Mouse (Mus musculus) ES-E14 (cell line): ENCODE results near the gene Smok2b. TPM values are rescaled to one million over a fixed set of nuclear protein-coding genes. Genes with fewer than 3 reads are reported as not detected.
"Not testable (repeated sequence)": the region's sequence is repeated elsewhere in the genome, so short reads cannot be mapped to it uniquely, and the experiment has no call there.

Source experiments
- DNase-seq: peaks from one replicate; pipeline ENCODE4 v3.0.0-alpha.2; 2013; ENCODE audit warnings: low read depth, low spot score
- H3K27ac ChIP-seq: 2 replicates; pipeline ENCODE4 v1.5.1; 2012; ENCODE audit warnings: low read depth, mild to moderate bottlenecking, low read length, moderate library complexity, mixed read lengths; ENCODE audit not compliant: poor library complexity, insufficient read depth, severe bottlenecking
- H3K36me3 ChIP-seq: 2 replicates; pipeline ENCODE4 v1.6.1; 2012; ENCODE audit warnings: mild to moderate bottlenecking, low read length, moderate library complexity, mixed read lengths; ENCODE audit not compliant: control insufficient read depth, poor library complexity, insufficient read depth, severe bottlenecking
- H3K4me1 ChIP-seq, 2 experiments: fragments of 150-350 bp in 1 of 2; sonication (generic) in 1 of 2; 2 replicates each; pipeline ENCODE4 v1.6.1; 2012; ENCODE audit warnings: low read length in 2 of 2, mild to moderate bottlenecking in 1 of 2, mixed read lengths in 1 of 2; ENCODE audit not compliant: control insufficient read depth in 2 of 2, insufficient read depth in 2 of 2, poor library complexity in 1 of 2
- H3K4me3 ChIP-seq, 2 experiments: fragments of 150-350 bp in 1 of 2; sonication (generic) in 1 of 2; 2 replicates each; pipeline ENCODE4 v1.5.1; 2012; ENCODE audit warnings: low read length in 2 of 2, low read depth in 1 of 2, mild to moderate bottlenecking in 1 of 2, mixed read lengths in 1 of 2; ENCODE audit not compliant: insufficient read depth in 1 of 2, poor library complexity in 1 of 2, severe bottlenecking in 1 of 2
- H3K9ac ChIP-seq: 2 replicates; pipeline ENCODE4 v1.6.1; 2012; ENCODE audit warnings: low read depth, mild to moderate bottlenecking, low read length, mixed read lengths; ENCODE audit not compliant: poor library complexity, insufficient read depth, severe bottlenecking
- H3K9me3 ChIP-seq: fragments of 150-350 bp; sonication (generic); 2 replicates; pipeline ENCODE4 v1.6.1; 2012; ENCODE audit warnings: low read depth, mild to moderate bottlenecking, low read length; ENCODE audit not compliant: control insufficient read depth, insufficient read depth
- in situ Hi-C, 2 experiments: fragments of 600-800 bp; cut with MboI; formaldehyde crosslinking; loops; one replicate each; pipeline ENCODE4 v1.15.1; 2025; ENCODE audit warnings: low sequenced_read_pairs in 2 of 2, inconsistent platforms in 1 of 2; ENCODE audit not compliant: unreplicated experiment in 2 of 2
- total RNA-seq: library from RNA; depleted of rRNA; stranded (reverse); fragments of 300-350 nt; gene quantifications from 2 replicates; pipeline ENCODE4 v1.2.3, GENCODE M21; 2012

Gene Smok2b
- total RNA-seq, 1 experiment: not detected

DNA sequence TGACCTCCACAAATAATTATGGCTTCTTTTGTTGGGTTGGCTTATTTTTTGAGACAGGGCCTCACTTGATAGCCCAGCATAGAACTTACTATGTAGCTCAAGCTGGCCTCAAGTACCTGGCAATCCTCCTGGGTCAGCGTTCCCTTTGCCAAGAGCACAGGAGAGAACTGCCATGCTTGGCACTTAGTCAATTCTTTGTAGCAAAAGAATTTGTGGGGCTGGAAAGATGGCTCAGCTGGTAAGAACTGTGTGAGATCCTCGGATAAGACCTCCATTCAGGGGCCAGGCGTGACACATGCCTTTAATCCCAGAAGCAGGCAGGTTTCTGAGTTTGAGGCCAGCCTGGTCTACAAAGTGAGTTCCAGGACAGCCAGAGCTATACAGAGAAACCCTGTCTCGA lies 33.6 kb upstream of the Smok2b start:
- H3K9me3 ChIP-seq, H3K4me1 ChIP-seq, DNase-seq, H3K9ac ChIP-seq, H3K4me3 ChIP-seq, H3K27ac ChIP-seq, in situ Hi-C loops, H3K36me3 ChIP-seq: not testable (repeated sequence)

DNA sequence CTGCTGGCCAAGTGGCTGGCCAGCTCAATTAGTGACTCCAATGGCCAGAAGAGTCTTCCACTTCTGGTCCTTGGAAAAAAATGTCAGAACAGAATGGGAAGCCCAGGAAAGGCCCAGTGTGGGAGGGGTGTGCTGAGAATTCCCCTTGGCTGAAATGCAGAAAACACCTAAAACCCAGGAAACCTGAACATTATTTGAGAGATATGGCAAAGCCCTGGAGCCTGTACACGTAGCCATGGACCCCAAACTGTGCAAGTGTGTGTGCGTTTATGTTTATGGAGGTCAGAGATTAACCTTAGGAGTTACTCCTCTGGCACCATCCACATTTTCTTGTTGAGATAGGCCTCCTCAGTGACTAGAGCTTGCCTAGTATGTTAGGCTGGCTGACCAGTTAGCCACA lies 31.2 kb upstream of the Smok2b start:
- DNase-seq, H3K9me3 ChIP-seq, in situ Hi-C loops, H3K4me1 ChIP-seq, H3K36me3 ChIP-seq, H3K9ac ChIP-seq, H3K27ac ChIP-seq, H3K4me3 ChIP-seq: not testable (repeated sequence)

DNA sequence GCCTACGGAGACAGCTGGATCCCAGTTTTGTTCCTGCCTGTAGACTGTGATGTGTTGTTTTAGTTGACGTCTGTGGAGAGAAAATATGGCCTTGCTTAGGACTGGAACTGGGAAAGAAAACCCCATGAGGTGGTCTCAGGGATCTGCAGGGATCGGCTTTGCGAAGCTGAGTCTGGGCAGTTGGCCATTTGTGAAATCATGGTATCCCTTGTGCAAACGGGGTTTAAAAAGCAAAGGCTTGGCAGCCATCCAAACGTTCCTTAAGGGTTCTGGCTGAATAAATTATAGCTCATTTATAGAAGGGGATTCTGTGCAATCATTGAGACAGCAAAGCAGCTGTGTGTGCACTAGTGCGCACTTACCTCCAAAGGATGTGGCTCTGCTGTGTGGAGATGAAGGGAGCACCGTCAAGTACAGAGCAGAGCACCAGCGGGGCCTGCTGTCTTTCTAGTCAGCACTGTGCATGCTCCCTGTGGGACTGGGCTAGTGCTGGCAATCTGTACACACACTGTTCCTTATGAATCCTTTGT lies 30.1 kb upstream of the Smok2b start:
- H3K4me3 ChIP-seq, DNase-seq, H3K27ac ChIP-seq, H3K9me3 ChIP-seq, H3K4me1 ChIP-seq, in situ Hi-C loops, H3K9ac ChIP-seq, H3K36me3 ChIP-seq: not testable (repeated sequence)

DNA sequence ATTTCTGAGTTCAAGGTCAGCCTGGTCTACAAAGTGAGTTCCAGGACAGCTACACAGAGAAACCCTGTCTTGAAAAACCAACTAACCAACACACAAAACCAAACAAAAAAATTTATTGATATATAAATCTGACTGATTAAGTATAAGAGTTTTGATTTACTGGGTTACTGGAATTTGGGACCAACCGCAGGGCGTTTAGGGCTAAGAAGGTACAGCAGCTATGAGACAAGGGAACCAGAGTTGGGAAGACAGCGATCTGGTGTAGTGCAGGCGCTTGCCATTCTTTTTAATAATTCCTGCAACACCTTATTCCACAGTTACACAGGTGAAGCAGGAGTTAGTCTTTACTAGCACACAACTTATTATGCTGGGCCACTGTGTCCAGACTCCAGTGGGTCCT lies 28.5 kb upstream of the Smok2b start:
- H3K9me3 ChIP-seq, H3K9ac ChIP-seq, DNase-seq, in situ Hi-C loops, H3K4me3 ChIP-seq, H3K27ac ChIP-seq, H3K36me3 ChIP-seq, H3K4me1 ChIP-seq: not testable (repeated sequence)

DNA sequence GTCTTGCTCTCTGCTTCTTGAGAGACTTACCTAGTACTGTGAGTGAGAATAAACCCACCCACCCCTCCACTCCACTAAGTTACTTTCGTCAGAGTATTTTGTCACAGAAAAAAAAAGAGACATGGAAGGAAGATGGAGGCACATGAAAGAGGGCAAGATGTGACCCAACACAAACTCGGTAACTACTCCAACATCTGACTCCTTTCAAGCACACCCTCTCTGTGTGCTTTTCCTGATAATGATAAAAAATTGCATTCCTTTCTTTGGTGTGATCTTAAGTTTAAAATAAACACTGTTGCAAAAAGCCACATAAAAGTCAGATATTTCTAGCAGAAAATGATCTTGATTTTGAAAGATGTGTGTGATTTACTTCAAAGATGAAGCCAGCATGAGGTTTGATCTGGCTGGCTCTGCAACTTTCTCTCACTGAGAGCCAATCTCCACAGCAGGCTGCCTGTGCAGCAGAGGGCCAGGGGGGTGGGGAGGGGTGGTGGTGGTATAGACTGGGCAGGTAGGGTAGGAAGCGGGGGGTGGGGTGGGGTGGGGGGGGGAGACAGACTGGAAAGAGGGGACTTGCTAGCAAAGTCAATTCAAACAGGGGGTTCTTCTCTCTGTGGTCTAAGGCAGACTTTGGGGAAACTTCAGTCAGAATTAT lies 27.5 kb upstream of the Smok2b start:
- H3K27ac ChIP-seq, H3K9ac ChIP-seq, H3K36me3 ChIP-seq, H3K4me3 ChIP-seq, DNase-seq, H3K9me3 ChIP-seq, H3K4me1 ChIP-seq, in situ Hi-C loops: not testable (repeated sequence)

DNA sequence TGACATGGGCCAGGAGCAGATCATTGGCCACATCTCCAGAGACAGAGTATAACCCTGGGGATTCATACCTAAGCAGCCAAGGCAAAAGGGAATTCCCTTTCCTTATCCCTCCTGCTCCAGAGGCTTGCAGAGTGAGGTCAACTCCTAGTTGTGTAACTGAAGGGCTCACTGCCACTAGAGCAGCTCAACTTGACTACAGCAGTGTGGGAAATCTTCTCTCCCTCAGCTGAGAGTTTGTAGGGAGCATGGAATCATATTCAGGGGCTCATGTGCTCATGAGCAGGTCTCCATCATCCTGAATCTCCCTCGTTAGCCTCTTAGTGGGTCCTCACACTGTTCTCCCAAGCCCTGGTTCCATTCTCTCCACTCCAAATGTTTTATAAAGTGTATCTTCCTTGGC lies 24.8 kb upstream of the Smok2b start:
- H3K36me3 ChIP-seq, H3K9me3 ChIP-seq, H3K4me1 ChIP-seq, H3K27ac ChIP-seq, DNase-seq, H3K4me3 ChIP-seq, H3K9ac ChIP-seq: not testable (repeated sequence)
- in situ Hi-C loops: loop anchor here in 1 of 2 experiments (5.0 kb wide), 1 partner anchor 307 kb away; no protein-coding TSS in a partner anchor
